Mouse (Mus musculus) monocyte, adult 5-6 weeks (primary cell): Measurements from ENCODE around the gene Ifitm6. TPM values are rescaled to one million over a fixed set of nuclear protein-coding genes. Genes with fewer than 3 reads are reported as not detected.
"Not testable (repeated sequence)": the region's sequence is repeated elsewhere in the genome, so short reads cannot be mapped to it uniquely, and the experiment has no call there.

Experiments used
- ATAC-seq: fragments of 153-309, 156-312 bp; replicated peaks from 2 replicates; pipeline ENCODE4 v1.8.0; 2017; ENCODE audit warnings: mild to moderate bottlenecking; ENCODE audit not compliant: low TSS enrichment, insufficient number of reproducible peaks, severe bottlenecking, poor library complexity, low FRiP score
- total RNA-seq: library from RNA; stranded (forward); fragments of 200-1000, 200-491, 200-594 nt; gene quantifications from 3 replicates; pipeline ENCODE4 v1.2.3, GENCODE M21; 2017

Gene Ifitm6
- total RNA-seq, 1 experiment from 2014 or later: 573 TPM

GRCm38 (mm10) chr7:141046931-141047580 lies 29.3 kb upstream of the Ifitm6 start:
- ATAC-seq: no peak

GRCm38 (mm10) chr7:141042539-141042938 lies 24.8 kb upstream of the Ifitm6 start:
- ATAC-seq: no peak

DNA sequence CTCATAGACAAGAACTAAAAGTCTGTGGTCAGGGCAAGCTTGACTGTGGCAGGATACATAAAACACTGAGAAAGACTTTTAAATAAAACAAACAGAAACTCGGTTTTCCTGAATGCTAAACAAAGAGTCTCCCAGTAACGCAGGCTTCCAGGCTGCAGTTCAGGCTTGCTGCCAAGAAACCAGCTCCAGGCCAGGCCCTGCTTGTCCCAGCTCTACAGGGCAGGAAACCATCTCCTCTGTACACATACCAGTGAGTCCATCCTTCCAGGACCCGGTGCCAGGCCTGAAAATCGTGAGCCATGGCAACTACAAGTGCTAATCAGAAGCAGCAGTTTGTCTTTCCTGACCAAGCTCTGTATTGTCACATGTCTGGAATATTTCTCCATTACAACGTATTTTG lies 23.9 kb upstream of the Ifitm6 start:
- ATAC-seq: no peak

DNA sequence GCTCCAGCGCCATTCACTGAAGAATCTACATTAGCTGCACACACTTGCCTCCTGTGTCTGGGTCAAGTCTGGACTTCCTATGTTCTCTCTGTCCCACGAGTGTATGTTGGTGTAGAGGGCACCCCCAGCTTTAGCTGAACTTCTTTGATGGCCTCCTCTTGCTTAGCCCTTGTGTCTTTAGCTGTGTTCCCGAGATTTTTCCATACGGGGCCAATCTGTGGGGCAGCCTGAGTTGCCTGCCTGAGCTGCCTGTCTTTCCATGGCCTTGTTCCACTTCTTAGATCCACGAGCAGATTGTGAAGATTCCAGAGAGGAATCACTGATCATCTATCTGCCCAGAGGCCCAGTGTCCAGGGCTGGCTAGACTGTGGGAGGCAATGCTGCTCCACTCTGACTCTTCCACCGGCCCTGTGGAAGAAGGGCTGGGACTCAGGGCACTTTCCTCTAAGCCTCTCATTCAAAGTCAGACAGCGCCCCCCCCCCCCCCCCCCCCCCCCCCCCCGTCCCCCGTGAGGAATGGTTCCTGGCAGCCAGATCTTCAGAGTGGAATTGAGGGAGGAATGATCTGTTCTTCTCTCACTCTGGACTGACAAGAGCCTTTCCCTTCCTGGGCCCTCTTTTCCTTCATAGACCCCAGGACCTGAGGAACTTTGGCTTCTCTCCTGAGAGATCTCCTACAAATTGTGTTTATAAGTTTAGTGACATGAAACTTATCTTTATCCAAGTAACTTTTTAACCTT lies 23.3 kb upstream of the Ifitm6 start:
- no peak for ATAC-seq

GRCm38 (mm10) chr7:141039386-141040107 lies 21.8 kb upstream of the Ifitm6 start:
- no peak for ATAC-seq

- ATAC-seq: no peak
Measured at GRCm38 (mm10) chr7:141038090-141039032, 20.6 kb upstream of the Ifitm6 start.

GRCm38 (mm10) chr7:141036624-141037023 lies 18.9 kb upstream of the Ifitm6 start:
- not testable (repeated sequence) for ATAC-seq

DNA sequence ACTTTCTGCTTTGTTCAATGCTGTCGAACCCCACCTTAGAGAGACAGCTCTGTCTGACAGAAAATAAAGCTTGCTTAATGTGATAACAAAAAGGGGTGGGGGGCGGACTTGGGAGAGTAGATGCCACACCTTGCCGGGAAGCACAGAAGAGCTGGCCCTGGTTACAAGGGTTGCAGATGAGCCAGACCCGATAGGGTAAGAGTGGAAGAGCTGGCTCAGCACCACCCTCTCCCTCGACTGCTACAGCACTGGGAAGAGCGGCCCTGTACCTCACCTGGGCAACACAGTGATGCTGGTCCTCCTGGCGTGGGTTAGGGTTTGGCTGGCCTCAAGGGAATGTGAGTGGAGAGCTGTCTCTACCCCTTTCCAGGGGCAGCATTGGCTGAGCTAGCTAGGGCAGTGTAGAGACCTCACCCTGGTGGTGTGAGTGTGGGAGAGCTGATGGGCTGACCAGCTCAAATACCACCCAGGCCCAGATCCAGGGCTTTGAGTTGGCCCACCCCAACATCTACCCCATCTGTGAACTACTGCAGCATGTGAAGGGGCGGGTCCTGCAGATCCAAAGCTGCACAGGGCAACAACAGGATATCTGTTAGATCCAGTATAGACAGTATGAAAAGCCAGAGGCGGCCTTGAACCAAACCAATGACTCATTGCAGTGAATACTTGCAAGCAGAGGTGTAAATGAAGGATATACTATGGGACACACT lies 14.9 kb upstream of the Ifitm6 start:
- ATAC-seq: no peak

- no peak for ATAC-seq
Measured at GRCm38 (mm10) chr7:141030390-141030789, 12.7 kb upstream of the Ifitm6 start.

DNA sequence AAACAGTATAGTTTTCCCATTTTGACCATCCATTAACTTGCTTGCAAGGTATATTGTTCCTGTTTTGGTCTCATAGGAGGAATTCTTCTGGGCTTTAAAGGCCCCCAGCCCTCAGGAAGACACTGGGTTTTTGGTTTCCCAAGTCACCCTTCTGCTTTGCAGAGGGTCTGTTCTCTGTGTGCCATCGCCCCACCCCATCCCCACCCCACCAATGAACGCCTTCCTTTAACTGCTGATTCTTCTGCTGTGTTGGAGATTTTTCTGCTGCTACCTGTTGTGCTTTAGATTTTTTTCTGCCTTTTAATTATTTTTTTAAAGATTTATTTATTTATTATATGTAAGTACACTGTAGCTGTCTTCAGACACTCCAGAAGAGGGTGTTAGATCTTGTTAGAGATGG lies 11.1 kb upstream of the Ifitm6 start, which contains the start of gene Gm17387:
TSS of gene Gm17387 (plus strand) at position 301 of the 400 bp plus-strand sequence.
- ATAC-seq: no peak

DNA sequence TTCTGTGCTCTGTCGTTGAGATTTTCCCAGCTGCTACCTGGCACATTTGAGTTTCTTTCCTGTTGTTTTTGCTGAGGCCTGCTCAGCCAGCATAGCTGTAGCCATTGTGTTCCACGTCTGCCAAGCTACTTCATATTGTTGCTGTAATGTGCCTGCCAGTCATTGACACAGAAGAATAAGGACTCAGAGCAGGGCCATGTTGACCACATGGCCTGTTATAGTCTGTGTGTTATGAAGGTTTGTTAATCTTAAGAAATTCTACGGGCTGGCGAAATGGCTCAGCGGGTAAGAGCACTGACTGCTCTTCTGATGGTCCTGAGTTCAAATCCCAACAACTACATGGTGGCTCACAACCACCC lies 9.0 kb upstream of the Ifitm6 start:
- no peak for ATAC-seq

DNA sequence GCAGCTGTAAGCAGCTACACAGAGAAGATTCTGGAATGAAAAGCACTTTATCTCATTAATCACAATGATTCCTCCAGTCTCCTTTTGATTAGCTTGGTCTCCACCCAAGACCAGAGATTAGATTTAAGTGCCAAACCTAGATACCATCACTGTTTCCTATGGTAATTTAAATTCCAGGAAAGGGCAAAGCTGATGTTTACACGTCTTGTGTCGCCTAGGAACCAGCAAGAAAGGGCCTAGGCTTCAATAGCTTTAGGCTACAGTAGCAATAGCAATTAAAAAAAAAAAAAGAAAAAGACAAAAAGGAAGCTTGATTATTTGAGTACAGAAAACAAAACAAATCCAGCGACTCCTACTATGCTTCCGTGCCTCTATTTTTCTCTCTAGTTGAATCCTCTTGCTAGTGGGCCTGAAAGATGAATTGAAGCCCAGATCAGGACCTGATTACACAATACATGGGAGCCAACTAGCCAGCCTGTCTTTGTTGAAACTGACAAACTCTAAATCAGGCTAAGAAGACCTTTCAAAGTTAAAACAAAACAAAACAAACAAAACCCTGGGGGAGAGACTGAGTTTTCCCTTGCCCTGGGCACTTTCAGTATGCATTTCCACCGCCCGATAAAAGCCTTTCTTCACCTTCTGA lies 8.5 kb upstream of the Ifitm6 start:
- no peak for ATAC-seq

DNA sequence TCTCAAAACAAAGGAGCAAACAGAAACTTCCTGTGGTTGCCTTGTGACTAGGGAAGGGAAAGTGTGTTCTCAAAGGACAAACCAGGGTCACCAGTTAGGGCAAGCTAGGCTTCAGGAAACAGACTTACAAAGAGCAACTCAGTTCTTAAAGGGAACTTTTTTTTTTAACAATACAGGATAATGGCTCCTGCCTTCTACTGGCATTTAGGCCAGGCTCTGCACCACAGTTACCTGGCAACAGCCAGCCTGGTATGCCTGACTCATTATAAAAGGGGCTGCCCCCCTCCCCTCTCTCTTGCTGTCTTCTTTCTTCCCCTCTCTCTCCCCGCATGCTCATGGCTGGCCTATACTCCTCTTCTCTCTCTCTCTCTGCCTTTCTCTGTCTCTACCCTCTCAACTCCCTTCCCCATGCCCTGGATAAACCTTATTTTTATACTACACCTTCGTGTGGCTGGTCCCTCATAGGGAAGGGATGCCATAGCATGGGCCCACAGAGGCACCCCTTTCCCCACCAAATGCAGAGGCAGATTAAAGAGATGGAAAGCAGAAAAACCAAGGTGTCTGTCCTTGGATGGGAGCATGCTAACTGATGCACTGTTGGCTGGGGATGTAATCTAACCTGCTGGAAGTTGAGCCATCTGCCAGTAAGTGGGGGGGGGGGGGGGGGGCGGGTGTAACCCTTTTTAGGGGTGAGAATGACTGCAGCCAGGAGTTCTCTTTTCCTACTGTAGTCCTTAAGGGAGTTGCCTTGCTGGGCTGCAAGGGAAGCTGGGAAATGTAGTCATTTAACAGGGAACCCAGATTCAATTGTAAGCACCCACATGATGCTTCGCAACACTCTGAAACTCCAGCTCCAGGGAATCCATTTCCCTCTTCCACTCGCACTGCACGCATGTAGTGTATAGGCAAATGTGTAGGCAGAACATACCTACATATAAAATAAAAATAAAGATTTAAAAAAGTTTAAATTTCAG lies 7.4 kb upstream of the Ifitm6 start:
- ATAC-seq: peak; percentile 67

DNA sequence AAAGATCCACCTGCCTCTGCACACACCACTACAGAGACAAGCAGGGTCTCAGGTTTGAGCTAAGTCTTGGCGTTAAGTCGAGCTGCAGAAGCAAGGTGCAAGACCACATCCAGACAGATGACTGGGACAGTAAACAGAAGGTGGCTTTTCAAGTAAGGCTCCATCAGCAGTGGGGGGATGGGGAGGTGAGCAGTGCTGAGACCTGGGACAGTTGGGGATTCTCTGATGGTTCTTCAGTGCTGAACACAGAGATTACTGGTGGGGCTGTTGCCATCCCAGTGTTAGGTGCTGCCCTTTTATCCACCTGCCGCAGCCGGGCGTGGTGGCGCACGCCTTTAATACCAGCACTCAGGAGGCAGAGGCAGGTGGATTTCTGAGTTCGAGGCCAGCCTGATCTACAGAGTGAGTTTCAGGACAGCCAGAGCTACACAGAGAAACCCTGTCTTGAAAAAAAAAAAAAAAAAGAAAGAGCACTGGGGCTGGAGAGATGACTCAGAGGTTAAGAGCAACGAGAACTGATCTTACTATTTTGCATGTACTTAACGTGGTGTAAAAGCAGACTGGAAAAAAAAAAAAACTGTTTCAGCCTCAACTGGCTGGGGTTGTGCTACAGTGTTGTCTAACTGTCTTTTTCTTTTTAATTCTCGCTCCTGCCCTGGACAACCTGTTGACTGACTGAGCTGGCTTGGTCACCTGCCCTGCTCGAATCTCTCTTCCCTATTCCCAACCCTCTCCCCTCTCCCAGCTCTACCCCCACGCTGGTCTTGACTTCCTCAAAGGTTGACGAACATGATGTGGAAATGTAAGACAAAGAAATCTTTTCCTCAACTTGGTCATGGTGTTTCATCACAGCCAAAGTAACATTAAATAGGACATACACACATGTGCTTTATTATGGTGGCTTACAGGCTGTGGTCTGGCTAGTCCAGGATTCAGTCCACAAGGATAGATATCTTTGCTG lies 4.0 kb upstream of the Ifitm6 start:
- ATAC-seq: peak; percentile 85

DNA sequence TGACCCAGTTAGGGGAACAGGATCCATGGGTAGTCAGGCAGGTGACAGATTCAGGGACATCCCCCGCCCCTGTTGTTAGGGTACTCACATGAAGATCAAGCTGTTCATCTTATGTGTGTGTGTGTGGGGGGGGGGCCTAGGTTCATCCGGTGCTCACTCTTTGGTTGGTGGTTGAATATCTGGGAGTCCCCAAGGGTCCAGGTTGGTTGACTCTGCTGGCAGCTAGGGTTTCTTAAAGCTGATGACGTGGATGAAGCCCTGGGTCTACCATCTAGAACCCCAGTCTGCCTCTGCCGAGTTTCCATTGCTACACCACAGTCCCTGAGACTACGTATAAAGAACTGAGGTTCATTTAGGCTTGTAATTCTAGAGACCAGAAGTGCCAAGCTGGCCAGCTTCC lies 1.3 kb upstream of the Ifitm6 start:
- ATAC-seq: no peak
